Mouse (Mus musculus) thymus, postnatal 4 days (tissue): ENCODE data around the gene Gm29776.

Experiments
- DNase-seq: peaks from one replicate; pipeline ENCODE4 v3.0.0; 2021

The Gm29776 gene

DNA sequence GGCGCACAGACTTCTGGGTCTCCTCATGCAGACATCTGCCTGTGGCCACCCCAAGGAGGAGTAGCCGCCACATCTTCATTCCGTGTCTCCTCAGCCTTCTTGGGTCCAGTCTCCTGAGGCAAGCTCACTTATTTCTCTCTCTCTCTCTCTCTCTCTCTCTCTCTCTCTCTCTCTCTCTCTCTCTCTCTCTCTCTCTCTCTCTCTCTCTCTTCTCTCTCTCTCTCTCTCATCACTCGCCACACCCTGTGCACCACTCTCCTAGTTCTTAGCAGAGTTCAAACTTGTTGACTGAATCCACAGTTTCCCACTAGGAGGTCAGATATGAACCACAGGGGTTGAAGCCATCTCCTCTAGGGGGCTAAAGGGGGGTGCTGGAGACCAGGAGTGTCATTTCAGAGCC, at the start of gene Gm29776:
Gene Gm29776, minus strand, starts transcription at position 101 of the 400 bp plus-strand sequence.
- DNase-seq: no peak

GRCm38 (mm10) chr14:54746038-54746437, 47.4 kb upstream of the Gm29776 start:
- no peak for DNase-seq

GRCm38 (mm10) chr14:54744473-54744872, 45.8 kb upstream of the Gm29776 start:
- DNase-seq: no peak

DNA sequence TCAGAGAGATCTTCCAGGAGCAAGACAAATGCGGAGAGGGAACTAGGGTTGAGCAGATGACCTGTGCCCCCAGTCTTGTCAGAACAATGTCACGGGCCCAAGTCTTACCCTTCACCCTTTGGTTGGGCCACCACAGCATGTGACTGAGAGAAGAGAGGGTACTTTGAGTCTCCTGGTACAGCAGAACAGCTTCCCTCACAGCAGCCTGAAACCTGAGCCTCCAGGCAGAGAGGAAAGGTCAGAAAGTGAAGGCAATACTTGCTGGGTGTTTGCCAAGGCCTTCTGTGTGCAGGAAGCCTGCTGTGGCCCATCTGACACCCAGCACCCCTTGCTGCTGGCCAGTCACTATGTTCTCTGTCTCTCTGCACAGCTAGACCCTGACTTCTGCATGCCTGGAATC, 43.7 kb upstream of the Gm29776 start:
- DNase-seq: no peak

DNA sequence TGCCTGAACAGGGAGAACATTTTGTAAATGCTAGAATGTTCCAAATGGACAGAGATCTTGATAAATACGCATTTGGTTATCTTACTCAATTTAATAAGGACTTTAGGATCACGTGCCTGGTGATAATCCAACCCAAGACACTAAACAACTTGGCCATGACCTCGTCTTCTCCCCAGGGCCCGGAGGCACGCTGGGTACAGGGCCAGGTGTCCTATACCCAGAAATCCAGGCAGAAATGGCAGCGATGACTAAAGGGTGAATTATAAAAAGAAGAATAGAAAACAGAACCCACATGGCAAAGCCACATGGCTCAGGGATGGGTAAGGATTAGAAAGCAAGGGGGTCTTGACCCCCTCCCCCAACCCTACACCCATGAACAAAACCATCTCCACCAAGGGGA, 43.1 kb upstream of the Gm29776 start:
- DNase-seq: no peak

DNA sequence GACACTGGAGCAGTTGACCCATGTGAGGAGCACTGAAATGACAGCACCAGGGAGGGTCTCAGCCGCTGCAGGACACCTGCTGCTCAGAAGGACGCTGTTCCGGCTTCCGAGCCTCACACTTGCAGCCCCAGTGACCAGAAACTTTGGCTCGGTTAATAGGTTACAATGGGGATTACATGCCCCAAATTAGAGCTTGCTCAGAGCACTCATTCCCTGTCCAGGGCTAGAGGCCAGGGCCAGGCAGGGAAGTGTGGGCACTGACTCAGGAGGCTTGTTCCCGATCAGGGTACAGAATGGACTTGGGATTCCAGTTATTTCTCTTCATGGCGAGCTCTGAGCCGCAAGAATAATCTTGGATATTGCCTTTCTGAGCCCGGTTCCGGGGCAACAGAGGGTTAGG, 39.0 kb upstream of the Gm29776 start:
- no peak for DNase-seq

GRCm38 (mm10) chr14:54736555-54737552, 38.2 kb upstream of the Gm29776 start:
- no peak for DNase-seq

DNA sequence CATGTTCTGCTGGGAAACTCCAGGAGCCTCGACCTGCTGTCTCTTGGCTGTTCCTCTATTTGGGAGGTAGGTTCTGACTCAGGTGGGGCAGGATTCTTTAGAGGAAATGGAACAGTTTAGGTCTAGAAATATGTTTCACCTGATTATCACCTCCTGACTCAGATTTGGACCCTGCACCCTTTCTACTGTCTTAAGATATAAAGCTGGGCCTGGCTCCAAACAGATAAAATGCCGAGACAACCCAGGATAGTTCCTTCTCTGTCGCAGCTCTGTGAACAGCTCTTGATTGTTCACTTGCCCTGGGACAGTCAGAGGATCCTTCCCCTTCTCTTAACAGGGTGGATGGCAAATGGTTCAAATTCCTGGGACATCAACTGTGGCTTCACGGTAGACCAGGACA, 36.6 kb upstream of the Gm29776 start:
- no peak for DNase-seq

DNA sequence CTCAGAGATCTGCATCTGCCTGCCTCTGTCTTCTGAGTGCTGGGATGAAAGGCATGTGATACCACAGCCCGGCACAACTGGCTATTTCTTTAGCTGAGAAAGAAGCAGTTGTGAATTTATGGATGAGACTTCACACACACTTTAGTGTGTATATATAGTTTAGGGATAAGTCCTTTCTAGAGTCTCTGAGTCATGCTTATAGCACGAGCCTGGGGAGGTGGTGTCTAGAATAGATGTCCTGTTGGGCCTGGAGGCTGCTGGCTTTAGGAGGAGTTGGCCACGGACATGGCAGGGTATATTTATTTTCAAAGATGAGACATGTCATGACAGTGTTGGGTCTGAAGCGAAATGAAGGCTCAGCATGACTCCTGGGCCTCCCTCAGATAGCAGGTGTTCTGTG, 35.4 kb upstream of the Gm29776 start:
- DNase-seq: no peak

DNA sequence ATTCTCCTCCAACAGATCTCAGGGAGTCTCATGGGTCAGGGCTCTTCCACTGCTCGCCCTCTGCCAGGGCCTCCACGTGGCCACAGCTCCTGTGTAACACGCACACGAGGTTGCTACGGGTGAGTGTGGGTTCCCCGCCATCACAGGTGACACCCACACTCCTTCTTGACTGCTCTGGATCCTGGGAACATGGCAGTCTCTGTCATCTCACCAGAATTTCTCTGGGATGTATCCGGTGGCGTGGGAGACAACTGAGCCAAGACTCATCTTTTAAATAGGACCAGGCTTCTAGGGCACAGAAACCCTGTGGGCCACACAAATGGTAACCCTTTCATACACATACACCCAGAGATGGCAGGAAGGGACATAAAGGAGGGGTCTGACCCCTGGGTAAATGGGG, 33.6 kb upstream of the Gm29776 start:
- DNase-seq: no peak

DNA sequence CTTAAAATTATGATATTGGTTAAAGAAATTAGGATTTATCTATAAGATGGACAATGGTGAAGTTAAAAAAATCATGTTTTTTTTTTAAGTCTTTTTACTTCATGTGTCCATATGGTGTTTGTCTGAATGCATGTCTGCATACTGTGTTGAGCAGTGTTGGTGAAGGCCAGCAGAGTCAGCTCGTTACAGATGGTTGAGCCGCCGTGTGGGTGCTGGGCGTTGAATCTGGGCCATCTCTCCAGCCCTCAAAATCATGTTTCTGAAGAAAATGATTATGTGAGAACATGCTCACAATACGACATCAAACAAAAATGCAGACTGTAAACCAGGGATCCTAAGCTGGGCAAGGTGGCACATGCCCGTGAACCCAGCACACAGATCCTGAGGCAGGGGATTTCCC, 31.7 kb upstream of the Gm29776 start:
- DNase-seq: no peak

DNA sequence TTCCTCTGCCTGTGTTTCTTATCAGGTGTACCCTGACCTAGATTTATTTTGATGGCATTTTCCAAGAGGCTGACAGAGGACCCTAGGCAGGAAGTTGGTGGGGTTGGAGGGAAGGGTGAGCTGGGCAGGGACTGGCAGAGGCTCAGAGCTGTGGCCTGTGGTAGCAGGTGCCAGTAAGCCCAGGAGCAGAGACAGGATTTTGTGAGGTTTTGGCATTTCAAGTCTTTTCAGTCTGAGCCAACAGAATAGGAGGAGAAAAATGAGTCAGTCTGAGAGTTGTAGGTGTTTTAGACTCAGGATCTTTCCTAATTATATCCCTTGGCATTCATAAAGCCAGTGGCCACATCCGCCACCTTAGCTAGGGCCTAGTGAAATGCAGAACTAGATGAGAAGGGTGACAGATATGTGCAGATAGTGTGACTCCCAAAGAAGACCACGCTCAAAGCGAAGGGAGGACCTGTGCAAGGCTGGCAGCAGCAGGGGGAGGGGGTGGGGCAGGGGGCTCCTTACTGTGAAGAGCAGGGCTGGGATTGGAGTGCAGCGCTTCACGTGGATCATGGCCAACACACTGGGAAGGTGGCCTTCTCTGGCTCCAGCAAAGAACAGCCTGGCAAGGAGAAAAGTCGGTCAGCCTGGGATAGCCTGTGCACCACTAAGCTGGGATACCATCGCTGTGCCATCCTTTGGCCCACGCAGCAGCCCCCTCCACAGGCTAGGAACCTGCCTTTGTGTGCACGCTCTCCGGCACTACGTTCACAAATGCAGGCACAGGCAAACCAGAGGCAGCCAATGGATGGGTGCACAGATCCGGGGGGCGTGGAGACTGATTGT, 30.4 kb upstream of the Gm29776 start:
- no peak for DNase-seq

GRCm38 (mm10) chr14:54727565-54727964, 28.9 kb upstream of the Gm29776 start:
- no peak for DNase-seq

DNA sequence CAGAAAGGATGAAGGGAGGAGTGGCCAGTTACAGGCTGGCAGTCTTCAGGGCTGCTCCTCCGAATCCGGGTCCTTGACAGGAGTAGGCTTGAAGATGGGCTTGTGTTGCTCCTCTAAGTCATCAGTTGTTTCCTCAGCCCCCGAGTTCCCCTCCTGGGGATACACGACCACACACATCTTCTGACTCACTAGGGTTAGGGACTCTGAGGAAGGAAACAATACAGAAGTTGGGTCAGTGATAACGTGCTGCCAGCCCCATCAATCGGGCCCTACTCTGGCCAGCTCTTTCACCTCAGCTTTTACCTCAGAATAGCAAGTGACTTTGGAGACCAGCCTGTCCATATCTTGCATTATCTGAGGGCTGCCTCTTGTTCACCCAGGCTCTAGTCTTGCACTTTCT, 25.4 kb upstream of the Gm29776 start:
- no peak for DNase-seq

DNA sequence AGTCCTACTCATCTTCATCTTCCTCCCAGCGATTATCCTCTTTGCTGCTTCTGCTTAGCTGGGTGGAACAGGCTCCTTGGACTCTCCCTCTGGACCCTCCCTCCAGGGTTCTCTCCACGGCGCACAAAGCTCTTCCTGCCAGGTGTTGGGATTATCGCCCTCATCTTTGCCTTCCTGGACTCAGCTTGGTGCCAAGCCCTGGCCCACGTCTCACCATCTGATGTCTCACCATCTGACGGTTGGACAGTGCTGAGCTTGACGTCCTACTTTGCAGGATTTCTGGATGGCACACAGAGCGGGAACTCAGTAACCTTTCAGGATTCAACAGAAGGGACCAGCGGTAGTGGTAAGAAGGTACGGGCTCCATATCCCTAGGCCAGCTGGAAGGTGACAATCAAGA, 23.1 kb upstream of the Gm29776 start:
- DNase-seq: no peak

GRCm38 (mm10) chr14:54720654-54721350, 22.2 kb upstream of the Gm29776 start:
- no peak for DNase-seq

DNA sequence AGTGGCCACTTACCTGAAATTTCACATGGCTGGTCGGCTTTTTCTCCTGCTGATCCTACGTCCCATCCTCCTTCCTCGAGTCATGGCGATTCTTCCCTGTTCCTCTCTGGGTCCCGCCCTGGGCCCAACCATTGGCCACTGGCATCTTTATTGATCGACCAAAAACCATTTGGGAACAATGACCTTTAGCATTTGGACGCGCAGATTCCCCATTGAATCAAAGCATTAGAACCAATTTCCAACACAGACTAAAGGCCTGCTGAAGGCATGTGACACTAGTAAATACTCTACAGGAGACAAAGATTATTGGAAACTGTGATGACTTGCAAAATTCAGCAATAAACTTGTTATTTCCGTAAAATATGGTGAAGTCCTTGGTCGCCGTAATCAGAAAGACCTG, 21.4 kb upstream of the Gm29776 start:
- DNase-seq: no peak

GRCm38 (mm10) chr14:54715402-54715801, 16.8 kb upstream of the Gm29776 start:
- DNase-seq: no peak

DNA sequence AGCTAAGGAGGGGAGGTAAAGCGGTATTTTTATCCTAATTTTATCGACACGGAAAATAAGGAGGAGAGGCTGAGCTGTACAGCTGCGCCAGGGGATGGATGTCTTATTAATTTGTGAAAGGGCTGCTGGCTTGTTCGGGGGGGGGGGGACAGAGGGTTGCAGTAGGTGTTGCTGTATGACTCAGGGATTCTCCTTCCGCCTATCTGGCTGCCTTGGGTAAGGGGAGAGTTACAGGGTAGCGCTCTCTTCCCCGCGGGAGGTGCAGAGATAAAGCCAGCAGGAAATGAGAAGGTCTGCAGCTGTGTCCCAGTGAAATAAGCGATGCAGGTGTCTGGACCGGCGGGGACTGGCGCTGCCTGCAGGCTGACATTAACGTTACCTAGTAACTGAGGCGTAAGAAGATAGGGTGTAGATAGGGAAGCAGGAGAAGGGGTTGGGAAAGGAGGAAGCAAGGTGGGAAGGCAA, 16.0 kb upstream of the Gm29776 start:
- DNase-seq: peak; percentile 72

DNA sequence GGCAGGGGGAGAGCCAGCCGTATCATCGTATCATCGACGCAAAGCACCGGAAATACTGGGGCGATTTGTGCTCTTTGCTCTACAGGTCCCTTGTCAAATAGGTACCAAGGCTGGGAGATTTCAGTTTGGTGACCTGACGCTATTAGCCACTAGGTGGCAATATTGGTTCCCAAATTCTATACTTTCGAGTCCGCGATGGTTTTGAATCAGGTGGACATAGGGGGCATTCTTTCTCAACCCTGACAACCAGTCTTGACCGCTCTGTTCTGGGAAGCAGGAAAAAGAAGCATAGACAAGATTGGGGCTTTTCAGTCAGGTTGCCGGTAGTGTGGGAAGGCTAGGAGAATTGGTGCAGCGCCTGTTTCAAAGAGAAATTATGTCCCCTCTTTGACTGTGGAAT, 15.5 kb upstream of the Gm29776 start:
- peak; percentile 68 for DNase-seq

DNA sequence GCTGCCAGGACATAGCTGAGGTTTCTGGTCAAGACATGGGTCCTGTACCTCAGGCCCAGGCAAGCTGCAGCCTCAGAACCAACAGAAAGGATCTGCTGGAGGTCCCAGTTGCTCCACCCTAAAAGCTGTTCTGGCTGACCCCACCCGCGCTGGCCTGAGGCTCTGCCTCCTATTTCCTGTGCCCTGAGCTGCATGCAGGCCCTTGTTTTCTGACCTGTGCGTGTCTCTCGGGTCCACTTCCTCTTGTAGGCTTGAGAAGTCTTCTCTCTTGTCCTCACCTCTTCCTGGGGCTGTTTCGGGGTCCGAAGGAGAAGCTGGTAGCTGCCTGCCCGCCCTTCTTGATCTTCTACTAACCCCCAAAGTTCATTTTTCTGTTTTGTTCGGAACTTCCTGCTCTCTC, 14.2 kb upstream of the Gm29776 start:
- DNase-seq: no peak

- DNase-seq: no peak
Measured at GRCm38 (mm10) chr14:54712074-54712473, 13.4 kb upstream of the Gm29776 start, which contains the start of gene Cebpe. Gene Cebpe (minus strand): TSS chr14:54712174.

GRCm38 (mm10) chr14:54709054-54709453, 10.4 kb upstream of the Gm29776 start:
- no peak for DNase-seq
